In genomic region chr2:132022621-132023020, GRCm38 (mm10) we compare ENCODE assay signal across 13 mouse cellular contexts. TPM values are rescaled to one million over a fixed set of nuclear protein-coding genes. Genes with fewer than 3 reads are reported as not detected.
DNase-seq lines count a peak whose midpoint lies in the region; ATAC-seq and TF ChIP-seq lines count a peak whose summit lies in the region.
"Had no signal": no experiment of that assay in that cellular context is flagged by ENCODE, and none has a peak within 500 bp of the region (broad histone marks: within the 10 kb centered on the region; RNA-seq: fewer than 3 reads in every experiment).

No protein-coding gene starts in this region.

- no peak overlapping the region for H3K4me3 ChIP-seq in limb, embryonic 15.5 days
- no peak overlapping the region for H3K4me3 ChIP-seq in limb, embryonic 10.5 days
- H3K4me3 ChIP-seq in small intestine, adult 2 months (ENCODE audit: low read depth, low read length), result no peak overlapping the region
- H3K4me3 ChIP-seq: kidney, embryonic 15.5 days; megakaryocyte, embryonic 14.5 days; stomach, embryonic 15.5 days had no signal

- peak overlapping the region; percentile 17; the same call in 1 of the 2 replicates for H3K27ac ChIP-seq in limb, embryonic 15.5 days
- H3K27ac ChIP-seq in limb, embryonic 10.5 days, result no peak overlapping the region; the same call in 1 of the 2 replicates
- H3K27ac ChIP-seq in small intestine, adult 2 months (ENCODE audit: insufficient read depth, low read depth, low read length), result peak overlapping the region; percentile 53
- H3K27ac ChIP-seq: kidney, embryonic 15.5 days had no signal

- DNase-seq in limb, embryonic 10.5 days (ENCODE audit: low spot score), result no peak
- DNase-seq in CD4-positive helper T cell, adult 2 months (ENCODE audit: low read depth, low spot score), result peak; percentile 76
- no peak for DNase-seq in ovary, postnatal 14 days (ENCODE audit: low spot score)
- DNase-seq in kidney, postnatal 14 days, result no peak
- DNase-seq: cerebellum, adult 11-12 months had no signal

- ATAC-seq in limb, embryonic 15.5 days (ENCODE audit: insufficient number of reproducible peaks, low FRiP score, low TSS enrichment, low read depth), result no peak
- ATAC-seq in granulocyte monocyte progenitor cell, adult 5-6 weeks (replicated peaks; ENCODE audit: poor library complexity, severe bottlenecking), result peak; percentile 12; the same call in 1 of the 2 replicates
- ATAC-seq in megakaryocyte-erythroid progenitor cell, adult 5-6 weeks (replicated peaks; ENCODE audit: low FRiP score, low TSS enrichment, poor library complexity, severe bottlenecking), result no peak

- TF ChIP-seq CTCF in small intestine, adult 2 months (IDR thresholded peaks at IDR 0.05; ENCODE audit: extremely low read depth, insufficient read length, insufficient replicate concordance, low read depth, low read length), result no peak

- no peak for TF ChIP-seq POLR2A in small intestine, adult 2 months (IDR thresholded peaks at IDR 0.05; ENCODE audit: low read depth, low read length)

- peaks cover 11% of the 10 kb centered on the region; the same call in 1 of the 2 replicates for H3K27me3 ChIP-seq in limb, embryonic 15.5 days
- H3K27me3 ChIP-seq in limb, embryonic 10.5 days (ENCODE audit: low read depth, poor library complexity, severe bottlenecking), result peaks cover 18% of the 10 kb centered on the region
- H3K27me3 ChIP-seq in small intestine, adult 2 months (ENCODE audit: control insufficient read depth, insufficient read depth, low read length), result no peaks in the 10 kb centered on the region

- no peaks in the 10 kb centered on the region for H3K9me3 ChIP-seq in limb, embryonic 15.5 days
- H3K9me3 ChIP-seq in limb, embryonic 10.5 days (replicated peaks), result no peaks in the 10 kb centered on the region
- H3K9me3 ChIP-seq: G1E; kidney, embryonic 15.5 days; megakaryocyte, embryonic 14.5 days; stomach, embryonic 15.5 days had no signal

- H3K4me2 ChIP-seq in limb, embryonic 15.5 days, result no peak overlapping the region
- H3K4me2 ChIP-seq: kidney, embryonic 15.5 days; stomach, embryonic 15.5 days had no signal

- peaks cover 6% of the 10 kb centered on the region; the same call in 1 of the 2 replicates for H3K4me1 ChIP-seq in limb, embryonic 15.5 days
- peaks cover 19% of the 10 kb centered on the region for H3K4me1 ChIP-seq in limb, embryonic 10.5 days
- peaks cover 7% of the 10 kb centered on the region; the same call in 1 of the 2 replicates for H3K4me1 ChIP-seq in small intestine, adult 2 months (ENCODE audit: control insufficient read depth, insufficient read depth, insufficient read length, low read length)

- WGBS in limb, embryonic 15.5 days, result 77% methylated on average over 8 of the region's 8 CpGs
- 86% methylated on average over 8 of the region's 8 CpGs for WGBS in limb, embryonic 10.5 days
- 61% methylated on average over 8 of the region's 8 CpGs for WGBS in small intestine, adult 2 months

- no peaks in the 10 kb centered on the region for H3K36me3 ChIP-seq in limb, embryonic 15.5 days
- H3K36me3 ChIP-seq in limb, embryonic 10.5 days, result no peaks in the 10 kb centered on the region
- no peaks in the 10 kb centered on the region for H3K36me3 ChIP-seq in small intestine, adult 2 months (ENCODE audit: control insufficient read depth, insufficient read depth, low read length)
- H3K36me3 ChIP-seq: G1E; kidney, embryonic 15.5 days; stomach, embryonic 15.5 days had no signal

- no peak overlapping the region for H3K9ac ChIP-seq in limb, embryonic 15.5 days
- H3K9ac ChIP-seq: kidney, embryonic 15.5 days; stomach, embryonic 15.5 days had no signal

RNA-seq across cellular contexts. Expression of gene Rassf2, which starts 7.4 kb away (rescaled TPM):
- polyA plus RNA-seq in limb, embryonic 15.5 days (2015; fragmentation: Nextera tagmentation; extraction: Ambion mirVana), result 16.2 and 18.4 TPM in 2 replicates
- polyA plus RNA-seq in limb, embryonic 10.5 days (2016; fragmentation: Nextera tagmentation; extraction: Ambion mirVana), result 5.5 and 5.9 TPM in 2 replicates
- 43.5 and 54.8 TPM in 2 replicates for total RNA-seq in granulocyte monocyte progenitor cell, adult 5-6 weeks (2014; fragmentation: Nextera tagmentation)
- 57.9 and 76.3 TPM in 2 replicates for total RNA-seq in granulocyte monocyte progenitor cell, adult 5-6 weeks (2017)
- 7.5 and 11.9 TPM in 2 replicates for polyA plus RNA-seq in small intestine, adult 2 months (2012; rRNA removed)
- 4.3 and 10.8 TPM in 2 replicates for total RNA-seq in megakaryocyte-erythroid progenitor cell, adult 5-6 weeks (2014; fragmentation: Nextera tagmentation)
- total RNA-seq in megakaryocyte-erythroid progenitor cell, adult 5-6 weeks (2017), result 2.3 and 4.8 TPM in 2 replicates
